Mouse (Mus musculus): ENCODE data around the gene Adgrv1. TPM values are rescaled to one million over a fixed set of nuclear protein-coding genes. Genes with fewer than 3 reads are reported as not detected.

Gene Adgrv1
- polyA plus RNA-seq, 1 experiment = 0.15 TPM

- no peak for DNase-seq (ENCODE audit: low read depth, low spot score)
- 93% methylated on average over 5 of the region's 5 CpGs for WGBS
These were observed 278.4 kb downstream of the Adgrv1 start for GRCm38 (mm10) chr13:81354587-81354986.

GRCm38 (mm10) chr13:81352296-81352695 is 280.7 kb downstream of the Adgrv1 start:
- DNase-seq (ENCODE audit: low read depth, low spot score) = no peak
- 59% methylated on average over 11 of the region's 11 CpGs for WGBS

- no peak for DNase-seq (ENCODE audit: low read depth, low spot score)
- WGBS = 20% methylated on average over 14 of the region's 14 CpGs
These were observed 281.3 kb downstream of the Adgrv1 start for GRCm38 (mm10) chr13:81351462-81352155.

DNA sequence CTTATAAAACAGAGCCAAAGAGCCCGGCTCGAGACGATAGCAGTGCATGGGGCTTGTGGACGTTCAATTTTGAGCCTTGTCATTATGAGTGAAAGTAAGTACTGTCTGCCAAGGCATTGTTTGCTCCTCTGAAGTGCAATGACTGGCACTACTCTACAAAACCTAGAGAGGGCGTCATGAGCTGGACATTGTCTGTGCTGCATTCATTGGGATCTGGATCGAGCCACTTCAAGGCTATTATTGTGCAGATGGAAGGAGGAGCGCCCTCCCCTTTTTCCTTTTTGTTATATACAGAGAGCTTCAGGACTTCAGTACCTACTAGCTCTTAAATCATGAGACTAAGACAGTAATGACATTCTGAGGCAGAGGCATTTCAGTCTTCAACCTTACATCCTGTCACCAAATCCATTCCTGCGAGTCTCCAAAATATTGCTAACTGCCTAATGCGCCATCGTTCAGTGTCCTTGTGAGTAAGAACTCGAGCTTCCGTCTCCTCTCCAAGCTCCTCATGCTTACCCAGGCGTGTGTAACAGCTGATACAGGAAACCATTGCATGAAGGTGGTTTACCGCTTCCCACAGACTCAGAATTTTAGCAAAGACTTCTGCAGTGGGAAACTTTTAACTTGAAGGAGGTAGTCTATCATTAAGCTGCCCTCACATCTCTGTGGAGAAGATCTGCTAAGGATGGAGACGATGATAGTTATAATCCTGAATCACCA is 285.5 kb downstream of the Adgrv1 start:
- WGBS = 85% methylated on average over 15 of the region's 15 CpGs
- no peak for DNase-seq (ENCODE audit: low read depth, low spot score)

- no peak for DNase-seq (ENCODE audit: low read depth, low spot score)
- WGBS = 33% methylated on average over 2 of the region's 2 CpGs
These were observed 289.9 kb downstream of the Adgrv1 start for GRCm38 (mm10) chr13:81342987-81343596.

DNA sequence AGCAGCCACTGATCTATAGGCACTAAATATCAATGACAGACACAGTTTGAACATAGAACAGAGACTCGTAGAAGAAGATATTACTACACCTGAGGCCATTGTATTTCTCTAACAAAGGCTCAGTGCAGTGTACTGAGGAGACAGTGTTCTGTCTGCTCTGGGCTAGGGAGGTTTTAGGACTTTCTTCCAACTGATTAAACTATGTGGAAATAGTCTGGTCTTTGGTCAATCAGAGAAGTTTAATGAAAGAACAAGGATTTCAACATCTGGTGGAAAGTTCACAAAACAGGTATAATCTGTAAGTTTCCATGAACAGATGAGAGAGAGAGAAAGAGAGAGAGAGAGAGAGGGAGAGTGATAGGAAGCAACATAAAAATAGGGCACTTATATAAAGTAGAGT is 297.7 kb downstream of the Adgrv1 start:
- DNase-seq (ENCODE audit: low read depth, low spot score) = no peak
- 70% methylated on average over 1 of the region's 1 CpGs for WGBS

DNA sequence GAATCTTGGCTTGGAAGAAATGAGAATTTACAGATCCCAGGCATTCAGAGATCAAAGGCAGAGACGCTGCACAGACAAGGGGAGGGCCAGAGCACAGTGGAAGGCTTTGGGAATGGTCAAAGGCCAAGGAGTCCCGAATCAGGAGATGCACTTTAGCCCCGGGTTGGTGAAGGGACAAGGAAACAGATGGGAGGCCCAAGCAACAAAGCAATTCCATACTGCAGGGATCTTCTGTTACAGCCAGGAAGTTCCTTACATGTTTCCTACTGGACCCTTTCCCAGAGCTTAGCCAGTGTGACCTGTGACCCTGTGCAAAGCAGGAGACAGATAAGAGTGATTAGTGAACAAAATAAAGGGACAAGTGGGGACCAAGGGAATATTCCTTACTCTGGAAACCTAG is 300.9 kb downstream of the Adgrv1 start:
- 19% methylated on average over 3 of the region's 3 CpGs for WGBS
- no peak for DNase-seq (ENCODE audit: low read depth, low spot score)

DNA sequence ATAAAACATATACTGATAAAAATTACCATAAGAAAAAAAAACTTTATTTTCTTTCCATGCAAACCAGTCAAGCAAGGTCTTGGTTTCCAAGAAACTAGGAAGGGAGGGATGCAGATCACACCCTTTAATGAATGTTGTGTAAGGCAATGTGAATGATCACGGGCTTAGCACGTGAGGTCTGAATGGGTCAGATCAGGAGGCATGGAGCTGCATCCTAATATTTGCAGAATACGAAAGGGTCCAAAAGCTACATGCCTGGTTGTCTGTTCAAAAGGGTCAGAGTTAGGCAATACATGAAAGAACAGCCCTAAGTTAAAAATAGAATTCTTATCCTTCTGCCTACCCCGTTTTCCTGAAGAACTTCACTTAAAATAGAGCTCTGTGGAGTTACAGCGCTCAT is 303.2 kb downstream of the Adgrv1 start:
- DNase-seq (ENCODE audit: low read depth, low spot score) = no peak
- 85% methylated on average over 5 of the region's 5 CpGs for WGBS

DNA sequence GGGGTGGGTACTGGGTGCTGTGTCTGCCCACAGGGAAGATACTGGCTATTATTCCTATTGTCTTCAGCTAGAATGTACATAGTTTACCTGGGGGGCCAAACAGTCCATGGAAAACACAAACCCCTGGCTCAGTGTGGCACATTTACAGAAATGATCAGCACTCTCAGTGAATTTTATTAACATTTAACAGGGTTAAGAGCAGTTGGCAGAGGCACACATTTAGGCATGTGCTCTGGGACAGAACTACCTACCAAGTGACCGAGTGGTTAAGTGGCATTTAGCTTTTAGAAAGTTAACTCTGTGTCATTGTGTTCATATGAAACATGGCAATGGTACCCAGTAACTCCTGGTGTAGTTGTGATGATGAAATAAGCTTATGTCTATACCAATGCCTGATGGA is 304.8 kb downstream of the Adgrv1 start:
- WGBS = 81% methylated on average over 1 of the region's 1 CpGs

GRCm38 (mm10) chr13:81325606-81326215 is 307.2 kb downstream of the Adgrv1 start:
- no peak for DNase-seq (ENCODE audit: low read depth, low spot score)
- 67% methylated on average over 2 of the region's 2 CpGs for WGBS

More for the DNA sequence above, 304.8 kb downstream of the Adgrv1 start:
- DNase-seq (ENCODE audit: low read depth, low spot score) = no peak

DNA sequence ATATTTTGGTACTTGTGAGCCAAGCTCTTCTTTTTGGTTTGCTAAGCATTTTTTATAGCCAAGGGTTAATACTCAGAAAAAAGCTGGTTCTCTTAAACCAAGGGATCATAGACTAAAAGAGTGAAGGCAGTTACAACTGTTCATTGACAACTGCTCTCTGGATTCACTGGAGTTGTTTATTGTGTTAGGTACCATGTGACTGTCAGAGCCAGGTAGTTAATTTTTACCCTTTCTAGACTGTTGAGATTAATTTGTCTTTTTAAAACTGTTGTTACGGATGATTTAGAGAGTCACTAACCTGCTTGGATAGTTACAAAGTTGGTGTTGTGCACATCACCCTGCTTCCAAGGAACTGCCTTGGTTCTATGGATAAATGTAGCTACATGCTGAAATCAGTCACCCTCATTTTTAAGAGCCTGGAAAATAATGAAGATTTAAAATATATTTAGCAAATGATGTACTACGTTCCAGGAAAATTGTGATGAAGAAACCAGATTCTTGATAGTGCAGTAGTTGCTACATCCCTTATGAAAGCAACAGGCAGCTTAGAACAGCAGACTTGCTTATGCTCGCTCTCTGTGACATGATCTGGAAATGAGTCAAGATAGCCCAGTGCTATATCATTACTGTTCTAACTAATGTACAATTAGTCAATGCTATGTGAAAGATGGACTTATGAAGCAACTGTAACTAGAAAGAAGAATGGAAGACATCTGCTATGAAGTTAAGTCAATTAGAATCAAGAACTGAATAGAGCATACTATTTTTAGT is 309.2 kb downstream of the Adgrv1 start:
- no peak for DNase-seq (ENCODE audit: low read depth, low spot score)

GRCm38 (mm10) chr13:81316581-81316980 is 316.4 kb downstream of the Adgrv1 start:
- 59% methylated on average over 4 of the region's 4 CpGs for WGBS

More for the DNA sequence above, 309.2 kb downstream of the Adgrv1 start:
- WGBS = 85% methylated on average over 3 of the region's 3 CpGs

GRCm38 (mm10) chr13:81314306-81315120 is 318.4 kb downstream of the Adgrv1 start:
- DNase-seq (ENCODE audit: low read depth, low spot score) = no peak
- WGBS = 41% methylated on average over 7 of the region's 7 CpGs

More at GRCm38 (mm10) chr13:81316581-81316980, 316.4 kb downstream of the Adgrv1 start:
- no peak for DNase-seq (ENCODE audit: low read depth, low spot score)

- WGBS = 26% methylated on average over 5 of the region's 5 CpGs
- no peak for DNase-seq (ENCODE audit: low read depth, low spot score)
These were observed 320.8 kb downstream of the Adgrv1 start for GRCm38 (mm10) chr13:81312148-81312547.

DNA sequence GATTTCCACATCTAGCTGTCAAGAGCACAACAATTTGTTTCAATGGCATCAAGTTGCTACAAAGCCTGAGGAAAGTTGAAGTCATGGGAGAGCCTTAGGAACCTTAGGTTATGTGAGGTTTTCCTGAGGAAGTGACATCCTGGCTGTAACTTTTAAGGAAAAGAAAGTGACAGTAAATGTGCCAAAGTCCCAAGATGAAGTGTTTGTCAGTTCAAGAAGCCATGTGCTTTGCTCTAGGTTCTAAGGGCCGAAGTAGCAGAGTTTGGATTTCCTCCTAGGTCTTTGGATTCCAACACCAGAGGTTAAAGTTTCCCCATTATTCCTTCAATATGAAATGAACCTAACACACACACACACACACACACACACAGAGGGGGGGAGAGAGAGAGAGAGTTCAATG is 332.1 kb downstream of the Adgrv1 start:
- WGBS = 89% methylated on average over 1 of the region's 1 CpGs
- DNase-seq (ENCODE audit: low read depth, low spot score) = no peak

- DNase-seq (ENCODE audit: low read depth, low spot score) = no peak
- WGBS = 53% methylated on average over 1 of the region's 1 CpGs
These were observed 338.8 kb downstream of the Adgrv1 start for GRCm38 (mm10) chr13:81294106-81294505.

DNA sequence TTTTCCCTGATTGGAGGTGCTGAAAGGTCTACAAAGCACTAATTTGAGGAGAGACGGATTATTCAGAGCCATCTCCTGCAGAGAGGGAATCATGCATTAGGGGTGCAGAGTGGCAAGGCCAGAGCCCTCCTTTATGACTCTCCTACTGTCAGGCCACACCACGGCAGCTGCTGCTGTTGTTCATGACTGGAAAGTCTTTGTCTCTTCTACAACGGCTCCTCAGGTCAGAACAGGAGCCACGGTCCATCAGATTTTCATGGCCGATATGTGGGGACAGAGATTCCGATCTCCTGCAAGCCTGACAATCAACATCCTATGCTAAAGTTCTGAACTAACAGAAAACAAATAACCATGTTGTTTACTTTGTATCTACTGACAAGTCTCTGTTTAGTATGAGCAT is 350.8 kb downstream of the Adgrv1 start:
- no peak for DNase-seq (ENCODE audit: low read depth, low spot score)
- WGBS = 84% methylated on average over 6 of the region's 6 CpGs

DNA sequence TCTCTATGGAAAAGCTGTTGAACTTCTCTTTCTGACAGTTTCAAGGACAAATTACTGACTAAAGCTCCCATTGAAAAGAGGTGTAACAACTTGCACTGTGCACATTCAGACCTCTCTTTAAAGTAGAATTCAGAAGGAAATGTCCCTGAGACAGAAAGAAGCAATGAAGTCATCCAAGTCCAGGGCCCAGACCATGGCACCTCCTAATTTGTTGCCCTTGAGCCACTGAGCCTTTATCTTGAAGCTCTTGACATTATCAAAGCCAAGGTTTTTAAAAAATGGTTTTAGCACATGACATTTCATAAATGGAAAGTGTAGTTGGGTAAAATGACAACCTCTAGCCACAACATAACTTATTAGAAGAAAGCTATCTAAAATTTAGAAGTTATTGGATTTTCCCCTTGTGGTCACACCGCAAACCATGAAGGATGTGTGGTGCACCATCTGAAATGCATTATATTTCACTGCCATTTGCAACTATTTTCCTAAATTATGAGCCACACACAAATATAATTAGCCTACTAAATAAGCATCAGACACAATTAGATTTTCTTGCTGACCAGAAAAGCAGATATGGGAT is 352.2 kb downstream of the Adgrv1 start:
- DNase-seq (ENCODE audit: low read depth, low spot score) = no peak
- 100% methylated on average over 1 of the region's 1 CpGs for WGBS

All from large intestine, adult 2 months (tissue).